Mouse (Mus musculus): ENCODE measurements around the gene 9930021J03Rik. TPM values are rescaled to one million over a fixed set of nuclear protein-coding genes. Genes with fewer than 3 reads are reported as not detected.

9930021J03Rik gene
- polyA plus RNA-seq, 1 experiment from 2014 or later: 6.0 TPM

DNA sequence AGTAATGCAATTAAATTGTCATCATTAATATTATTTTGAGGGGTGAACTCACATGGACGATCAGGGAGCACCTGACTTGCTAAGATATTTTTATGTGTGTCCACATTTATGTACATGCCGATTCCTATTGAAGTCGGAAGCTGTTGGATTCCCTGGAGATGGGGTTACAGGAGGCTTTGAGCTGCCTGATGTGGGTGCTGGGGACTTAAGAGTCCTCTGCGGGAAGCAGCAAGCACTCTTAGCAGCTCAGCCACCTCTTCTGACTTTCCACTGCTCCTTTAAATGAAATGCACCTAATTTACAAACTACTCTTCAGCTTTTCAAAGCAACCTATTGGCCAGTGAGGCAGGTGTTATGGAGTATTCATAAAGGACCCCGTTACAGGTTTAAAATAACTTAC lies 97.3 kb downstream of the 9930021J03Rik start:
- no peak for ATAC-seq (ENCODE audit: low FRiP score, low read depth)
- Histone ChIP-seq H3K9ac (no peak overlapping the region), H3K4me3 (no peak overlapping the region), H3K27me3 (no peaks in the 10 kb centered on the region), H3K9me3 (no peaks in the 10 kb centered on the region), H3K27ac (replicated peaks) (no peak overlapping the region), H3K36me3 (no peaks in the 10 kb centered on the region), H3K4me1 (replicated peaks) (no peaks in the 10 kb centered on the region), H3K4me2 (peak overlapping the region; percentile 40; the same call in 1 of the 2 replicates)
- 68% methylated on average over 5 of the region's 5 CpGs for WGBS

DNA sequence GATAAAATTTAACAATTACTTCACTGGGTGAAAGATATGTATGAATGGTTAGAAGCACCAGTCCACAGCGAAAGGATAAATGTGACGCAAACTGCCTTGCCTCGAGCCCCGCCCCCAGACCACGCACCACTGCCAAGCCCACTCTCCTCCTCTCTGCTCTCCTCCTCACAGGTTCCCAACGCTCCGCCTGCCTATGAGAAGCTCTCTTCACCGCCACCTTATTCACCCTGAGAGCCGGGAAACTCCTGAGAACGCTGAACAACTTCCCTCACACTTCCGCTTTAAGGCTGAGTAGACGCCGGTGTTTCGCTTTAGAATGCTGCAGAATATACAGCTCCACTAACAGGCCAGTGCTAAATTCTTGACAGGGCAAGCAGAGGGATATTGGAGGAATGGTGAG lies 97.8 kb downstream of the 9930021J03Rik start:
- H3K27ac ChIP-seq (replicated peaks): no peak overlapping the region
- no peaks in the 10 kb centered on the region for H3K27me3 ChIP-seq
- peak overlapping the region; percentile 40 for H3K4me2 ChIP-seq
- WGBS: 71% methylated on average over 14 of the region's 14 CpGs
- no peak for ATAC-seq (ENCODE audit: low FRiP score, low read depth)
- H3K36me3 ChIP-seq: no peaks in the 10 kb centered on the region
- H3K4me1 ChIP-seq (replicated peaks): no peaks in the 10 kb centered on the region
- H3K4me3 ChIP-seq: no peak overlapping the region
- no peak overlapping the region for H3K9ac ChIP-seq
- no peaks in the 10 kb centered on the region for H3K9me3 ChIP-seq

DNA sequence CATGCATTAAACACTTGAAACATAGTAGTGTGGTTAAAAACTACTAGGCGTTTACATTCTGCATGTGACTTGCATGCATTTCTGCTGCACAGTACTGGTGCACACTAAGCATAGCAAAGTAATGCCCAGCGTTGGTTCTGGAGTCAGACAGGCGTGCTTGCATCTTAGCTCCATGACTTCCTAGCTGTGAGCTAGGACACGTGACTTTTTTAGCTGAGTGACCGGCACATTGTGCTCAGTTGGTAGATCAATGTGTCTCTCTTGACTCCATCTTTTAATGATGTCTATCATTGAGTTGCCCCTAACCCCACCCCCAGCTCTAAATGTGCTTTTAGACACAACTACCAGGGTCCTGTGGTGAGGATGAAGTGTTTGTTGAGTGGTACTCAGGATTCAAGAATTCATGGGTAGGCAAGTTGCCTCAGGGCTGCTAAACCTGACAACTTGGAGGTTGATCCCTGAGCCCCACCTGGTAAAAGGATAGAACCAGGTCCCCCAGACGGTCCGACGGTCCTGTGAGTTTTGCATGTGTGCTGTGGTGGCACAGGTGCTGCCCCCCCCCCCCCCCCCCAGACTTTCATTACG lies 98.4 kb downstream of the 9930021J03Rik start:
- H3K27me3 ChIP-seq: no peaks in the 10 kb centered on the region
- H3K36me3 ChIP-seq: no peaks in the 10 kb centered on the region
- no peak overlapping the region for H3K9ac ChIP-seq
- no peaks in the 10 kb centered on the region for H3K9me3 ChIP-seq
- H3K4me1 ChIP-seq (replicated peaks): no peaks in the 10 kb centered on the region
- ATAC-seq (ENCODE audit: low FRiP score, low read depth): no peak
- H3K4me2 ChIP-seq: no peak overlapping the region
- no peak overlapping the region for H3K4me3 ChIP-seq
- H3K27ac ChIP-seq (replicated peaks): no peak overlapping the region
- WGBS: 86% methylated on average over 9 of the region's 9 CpGs

DNA sequence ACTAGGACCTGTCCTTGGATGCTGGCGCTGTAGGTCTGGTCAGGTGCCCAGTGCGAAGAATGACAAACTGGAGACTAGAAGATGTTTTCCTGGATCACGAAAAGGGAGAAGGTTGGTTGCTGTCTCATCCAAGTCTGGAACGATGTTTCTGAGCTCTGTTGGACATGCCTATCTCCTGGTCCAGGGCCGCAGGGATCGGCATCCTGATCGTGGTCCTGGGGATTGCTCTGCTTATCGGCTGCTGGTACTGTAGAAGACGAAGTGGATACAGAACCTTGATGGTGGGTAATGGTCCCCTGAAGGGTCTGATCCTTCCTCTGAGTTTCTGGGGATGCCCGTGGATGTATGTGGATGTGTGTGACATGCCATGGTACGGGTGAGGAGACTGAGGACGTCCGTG lies 101.4 kb downstream of the 9930021J03Rik start:
- no peaks in the 10 kb centered on the region for H3K36me3 ChIP-seq

DNA sequence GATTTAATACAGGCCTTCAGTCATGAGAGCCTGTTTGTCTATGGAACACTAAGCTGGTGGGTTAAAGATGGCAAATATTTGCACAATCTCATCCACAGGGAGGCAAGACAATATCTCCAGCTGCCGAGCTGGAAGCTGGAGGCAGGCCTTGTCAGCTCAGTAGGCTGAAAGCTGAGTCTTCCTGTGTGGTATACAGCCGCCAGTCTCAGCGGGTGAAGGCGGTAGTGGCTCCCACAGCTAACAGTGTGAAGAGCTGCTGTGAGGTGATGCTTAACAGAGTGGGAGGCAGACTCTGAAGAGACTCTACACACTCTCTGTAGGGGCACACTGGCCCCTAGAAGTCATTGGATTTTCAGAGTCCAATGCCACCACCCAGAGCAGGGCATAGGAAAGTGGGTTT lies 104.1 kb downstream of the 9930021J03Rik start:
- no peak overlapping the region for H3K9ac ChIP-seq
- H3K27me3 ChIP-seq: no peaks in the 10 kb centered on the region
- no peak overlapping the region for H3K4me3 ChIP-seq
- no peak overlapping the region for H3K27ac ChIP-seq (replicated peaks)
- no peaks in the 10 kb centered on the region for H3K9me3 ChIP-seq
- H3K4me1 ChIP-seq (replicated peaks): no peaks in the 10 kb centered on the region
- H3K4me2 ChIP-seq: no peak overlapping the region
- no peaks in the 10 kb centered on the region for H3K36me3 ChIP-seq
- WGBS: 75% methylated on average over 4 of the region's 4 CpGs
- no peak for ATAC-seq (ENCODE audit: low FRiP score, low read depth)

More for the DNA sequence above, 101.4 kb downstream of the 9930021J03Rik start:
- Histone ChIP-seq H3K27me3 (no peaks in the 10 kb centered on the region), H3K9ac (no peak overlapping the region), H3K4me2 (no peak overlapping the region), H3K9me3 (no peaks in the 10 kb centered on the region), H3K4me1 (replicated peaks) (no peaks in the 10 kb centered on the region), H3K27ac (replicated peaks) (no peak overlapping the region), H3K4me3 (no peak overlapping the region)
- no peak for ATAC-seq (ENCODE audit: low FRiP score, low read depth)
- 95% methylated on average over 13 of the region's 13 CpGs for WGBS

DNA sequence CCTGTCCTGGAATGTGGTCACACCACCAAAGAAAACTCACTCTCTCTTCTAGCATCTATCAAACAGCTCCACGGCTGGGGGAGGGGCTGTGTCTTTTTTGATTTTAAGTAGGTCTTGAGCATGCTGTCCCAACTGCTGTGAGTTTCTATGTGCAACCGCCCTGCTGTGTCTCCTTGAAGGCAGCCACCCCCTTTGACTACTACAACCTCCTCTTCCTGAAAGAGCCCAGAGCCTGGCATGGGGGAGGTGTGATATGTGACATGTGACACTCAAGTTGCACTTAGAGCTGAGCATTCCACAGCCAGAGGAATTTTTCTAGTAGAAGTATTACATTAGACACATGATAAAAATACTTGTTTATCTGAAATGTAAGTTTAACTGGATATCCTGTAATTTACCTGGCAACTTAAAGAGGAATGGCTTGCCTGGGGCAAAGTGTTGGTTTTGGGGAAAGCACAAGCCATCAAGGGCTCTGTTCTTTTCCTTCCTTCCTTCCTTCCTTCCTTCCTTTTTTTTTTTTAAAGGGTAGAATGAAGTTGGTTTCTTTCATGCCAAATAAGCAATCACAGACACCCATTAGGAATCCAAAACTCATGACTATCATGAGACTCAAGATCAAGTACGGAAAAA lies 108.4 kb downstream of the 9930021J03Rik start, which contains the start of gene Mlana:
Mlana (plus strand) TSS at position 580 of the 630 bp plus-strand sequence.
- H3K4me3 ChIP-seq: no peak within 1 kb of the TSS
- H3K27ac ChIP-seq (replicated peaks): no peak within 1 kb of the TSS
- H3K9ac ChIP-seq: no peak within 1 kb of the TSS
- no peaks in the 10 kb centered on the region for H3K4me1 ChIP-seq (replicated peaks)
- H3K4me2 ChIP-seq: no peak within 1 kb of the TSS
- no peaks in the 10 kb centered on the region for H3K36me3 ChIP-seq
- no peak for ATAC-seq (ENCODE audit: low FRiP score, low read depth)
- no peaks in the 10 kb centered on the region for H3K27me3 ChIP-seq
- 50% methylated on average over 3 of the region's 3 CpGs for WGBS
- H3K9me3 ChIP-seq: no peaks in the 10 kb centered on the region

DNA sequence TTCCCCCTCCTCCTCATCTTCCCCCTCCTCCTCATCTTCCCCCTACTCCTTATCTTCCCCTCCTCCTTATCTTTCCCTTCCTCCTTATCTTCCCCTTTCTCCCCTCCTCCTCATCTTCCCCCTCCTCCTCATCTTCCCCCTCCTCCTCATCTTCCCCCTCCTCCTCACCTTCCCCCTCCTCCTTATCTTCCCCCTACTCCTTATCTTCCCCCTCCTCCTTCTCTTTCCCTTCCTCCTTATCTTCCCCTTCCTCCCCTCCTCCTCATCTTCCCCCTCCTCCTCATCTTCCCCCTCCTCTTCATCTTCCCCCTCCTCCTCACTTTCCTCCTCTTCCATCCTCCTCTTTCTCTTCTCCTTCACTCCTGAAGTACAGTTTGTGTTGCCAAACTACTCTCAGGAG lies 108.9 kb downstream of the 9930021J03Rik start:
- Histone ChIP-seq H3K27ac (replicated peaks) (no peak overlapping the region), H3K4me3 (no peak overlapping the region), H3K4me1 (replicated peaks) (no peaks in the 10 kb centered on the region), H3K4me2 (no peak overlapping the region), H3K9me3 (no peaks in the 10 kb centered on the region), H3K36me3 (no peaks in the 10 kb centered on the region), H3K9ac (no peak overlapping the region), H3K27me3 (no peaks in the 10 kb centered on the region)
- ATAC-seq (ENCODE audit: low FRiP score, low read depth): no peak

DNA sequence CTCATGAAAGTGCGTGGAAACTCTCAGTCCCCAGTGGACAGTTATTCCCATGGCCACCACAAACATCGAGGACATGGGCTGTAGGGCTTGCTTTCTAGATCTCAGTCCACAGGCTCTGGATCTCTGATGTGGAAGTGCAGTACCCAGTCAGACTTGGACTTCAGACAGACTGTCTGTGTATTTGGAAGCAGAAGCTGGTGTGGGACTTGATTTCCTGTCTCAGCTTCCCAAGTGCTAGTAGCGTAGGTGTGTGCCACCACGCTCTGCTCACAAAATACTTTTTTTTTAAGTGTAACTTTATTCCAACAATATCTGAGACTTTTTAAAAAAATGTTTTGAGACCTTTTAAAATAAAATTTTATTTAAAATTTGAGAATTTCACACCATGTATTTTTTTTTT lies 109.5 kb downstream of the 9930021J03Rik start:
- Histone ChIP-seq H3K4me2 (no peak overlapping the region), H3K4me3 (no peak overlapping the region), H3K27ac (replicated peaks) (no peak overlapping the region), H3K36me3 (no peaks in the 10 kb centered on the region), H3K9me3 (no peaks in the 10 kb centered on the region), H3K9ac (no peak overlapping the region), H3K4me1 (replicated peaks) (no peaks in the 10 kb centered on the region), H3K27me3 (no peaks in the 10 kb centered on the region)
- WGBS: 94% methylated on average over 4 of the region's 4 CpGs
- ATAC-seq (ENCODE audit: low FRiP score, low read depth): no peak

DNA sequence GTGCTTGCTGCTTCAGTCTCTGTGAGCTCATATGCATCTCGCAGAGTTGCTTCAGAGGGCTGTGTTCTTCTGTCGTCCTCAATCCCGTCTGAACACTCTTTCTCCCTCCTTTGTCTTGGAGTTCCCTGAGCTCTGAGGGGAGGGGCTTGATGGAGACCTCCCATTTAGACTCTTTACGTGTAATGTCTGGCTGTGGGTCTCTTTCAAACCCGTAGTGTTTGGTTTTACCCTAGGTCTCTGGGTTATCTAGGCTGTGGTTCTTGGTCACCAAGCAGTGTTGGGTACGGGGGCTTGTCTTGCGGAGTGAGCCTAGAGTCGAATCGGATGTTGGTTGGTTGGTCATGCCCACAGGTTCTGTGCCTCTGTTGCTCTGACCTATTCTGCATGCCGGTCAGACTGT lies 110.7 kb downstream of the 9930021J03Rik start:
- Histone ChIP-seq H3K27me3 (no peaks in the 10 kb centered on the region), H3K9ac (no peak overlapping the region), H3K9me3 (no peaks in the 10 kb centered on the region), H3K4me1 (replicated peaks) (no peaks in the 10 kb centered on the region), H3K36me3 (no peaks in the 10 kb centered on the region), H3K4me3 (no peak overlapping the region), H3K27ac (replicated peaks) (no peak overlapping the region), H3K4me2 (no peak overlapping the region)
- ATAC-seq (ENCODE audit: low FRiP score, low read depth): no peak
- 86% methylated on average over 10 of the region's 10 CpGs for WGBS

DNA sequence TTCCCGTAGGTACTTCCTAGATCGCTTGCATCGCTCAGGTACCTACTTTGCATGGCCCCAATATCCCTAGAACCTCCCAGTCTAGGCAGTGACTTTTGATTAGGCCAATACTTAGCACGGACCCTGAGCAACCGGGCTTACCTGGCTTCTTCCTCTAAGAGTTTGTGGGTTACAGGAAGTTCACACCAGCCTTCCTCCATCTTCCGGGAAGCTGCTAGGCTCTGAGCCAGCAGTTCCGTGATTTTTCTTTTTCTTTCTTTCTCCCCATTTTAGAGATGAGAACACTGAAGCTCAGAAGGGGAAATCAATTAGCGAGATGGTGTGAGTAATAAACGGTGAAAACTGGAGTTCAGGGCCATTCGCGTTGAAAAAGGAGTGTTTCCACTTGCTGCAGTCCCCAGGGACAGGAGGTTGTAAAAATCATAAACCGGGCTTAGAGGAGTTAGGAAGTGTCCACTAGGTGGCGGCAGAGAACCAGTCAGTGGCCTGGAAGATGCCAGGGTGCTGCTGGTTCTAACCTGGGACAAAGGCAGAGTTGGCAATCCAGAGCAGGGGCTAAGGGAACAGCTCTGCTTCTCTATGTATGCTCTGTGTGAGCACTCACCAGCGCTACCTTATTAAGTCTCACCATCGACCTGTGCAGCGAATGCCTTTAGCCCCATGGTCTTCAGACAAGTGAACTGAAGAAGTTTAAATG lies 121.8 kb downstream of the 9930021J03Rik start:
- Histone ChIP-seq H3K4me2 (no peak overlapping the region), H3K27me3 (no peaks in the 10 kb centered on the region), H3K9ac (no peak overlapping the region), H3K9me3 (no peaks in the 10 kb centered on the region), H3K4me1 (replicated peaks) (no peaks in the 10 kb centered on the region), H3K36me3 (no peaks in the 10 kb centered on the region), H3K27ac (replicated peaks) (no peak overlapping the region), H3K4me3 (no peak overlapping the region)
- 53% methylated on average over 16 of the region's 16 CpGs for WGBS
- ATAC-seq (ENCODE audit: low FRiP score, low read depth): peak; percentile 48; the same call in 1 of the 2 replicates

DNA sequence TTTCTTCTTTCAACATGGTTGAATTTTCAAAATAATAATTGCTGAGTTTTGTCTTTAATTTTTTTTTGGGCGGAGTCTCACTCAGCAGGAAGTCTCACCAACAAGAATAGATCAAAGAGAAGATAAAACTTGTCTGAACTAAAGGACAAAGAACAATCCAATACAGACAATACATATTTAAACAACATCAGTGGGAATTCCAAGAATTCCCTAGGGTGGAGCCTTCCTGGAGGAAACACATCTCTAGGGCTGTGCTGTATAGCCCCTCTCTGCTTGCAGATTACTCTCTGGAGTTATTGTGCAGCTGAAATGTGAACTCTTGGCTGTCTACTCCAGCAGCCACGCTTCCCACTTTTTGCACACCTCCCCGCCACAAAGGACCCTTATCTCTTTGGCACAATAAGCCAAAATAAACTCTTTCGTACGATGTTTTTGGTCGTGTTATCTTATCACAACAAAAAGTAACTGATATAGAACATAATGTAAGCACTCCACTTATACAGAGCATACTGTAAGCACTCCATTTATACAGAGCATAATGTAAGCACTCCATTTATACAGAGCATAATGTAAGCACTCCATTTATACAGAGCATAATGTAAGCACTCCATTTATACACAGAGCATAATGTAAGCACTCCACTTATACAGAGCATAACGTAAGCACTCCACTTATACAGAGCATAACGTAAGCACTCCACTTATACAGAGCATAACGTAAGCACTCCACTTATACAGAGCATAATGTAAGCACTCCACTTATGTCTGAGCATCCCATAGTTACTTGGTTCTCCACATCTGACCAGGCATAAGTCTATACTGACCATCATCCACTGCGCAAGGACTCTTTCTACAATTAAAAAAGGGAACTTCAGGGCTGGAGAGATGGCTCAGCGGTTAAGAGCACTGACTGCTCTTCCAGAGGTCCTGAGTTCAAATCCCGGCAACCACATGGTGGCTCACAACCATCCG lies 125.3 kb downstream of the 9930021J03Rik start:
- no peak overlapping the region for H3K4me2 ChIP-seq
- ATAC-seq (ENCODE audit: low FRiP score, low read depth): no peak
- WGBS: 91% methylated on average over 13 of the region's 13 CpGs
- H3K27me3 ChIP-seq: no peaks in the 10 kb centered on the region
- no peaks in the 10 kb centered on the region for H3K36me3 ChIP-seq
- H3K9ac ChIP-seq: no peak overlapping the region
- H3K4me1 ChIP-seq (replicated peaks): no peaks in the 10 kb centered on the region
- H3K27ac ChIP-seq (replicated peaks): no peak overlapping the region
- no peaks in the 10 kb centered on the region for H3K9me3 ChIP-seq
- no peak overlapping the region for H3K4me3 ChIP-seq

Data from hindbrain, embryonic 15.5 days (tissue).